Mouse (Mus musculus): ENCODE data around the gene Usp7.

Usp7 gene

GRCm38 (mm10) chr16:8724031-8724430 is 68.1 kb downstream of the Usp7 start:
- no peak for DNase-seq (ENCODE audit: low spot score)

DNA sequence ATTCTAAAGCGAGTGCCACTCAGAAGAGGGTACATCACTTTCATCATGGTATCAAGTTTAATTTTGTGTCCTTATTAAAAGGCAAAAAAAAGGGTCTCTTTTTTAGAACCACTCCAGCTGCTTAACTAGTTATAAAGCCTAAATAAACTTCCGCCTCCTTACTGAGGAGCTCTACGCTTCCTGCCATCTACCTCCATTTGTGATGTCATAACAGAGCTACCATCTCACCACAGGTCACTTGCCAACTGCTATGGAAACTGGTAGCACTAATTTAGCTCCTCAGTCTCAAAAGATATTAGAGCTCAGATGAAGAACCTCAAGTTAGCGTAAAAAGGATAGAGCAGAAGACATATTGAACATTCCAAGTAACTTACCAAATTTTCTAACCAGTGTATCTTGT is 71.7 kb downstream of the Usp7 start:
- DNase-seq (ENCODE audit: low spot score) = no peak

GRCm38 (mm10) chr16:8717744-8718143 is 74.4 kb downstream of the Usp7 start:
- no peak for DNase-seq (ENCODE audit: low spot score)

DNA sequence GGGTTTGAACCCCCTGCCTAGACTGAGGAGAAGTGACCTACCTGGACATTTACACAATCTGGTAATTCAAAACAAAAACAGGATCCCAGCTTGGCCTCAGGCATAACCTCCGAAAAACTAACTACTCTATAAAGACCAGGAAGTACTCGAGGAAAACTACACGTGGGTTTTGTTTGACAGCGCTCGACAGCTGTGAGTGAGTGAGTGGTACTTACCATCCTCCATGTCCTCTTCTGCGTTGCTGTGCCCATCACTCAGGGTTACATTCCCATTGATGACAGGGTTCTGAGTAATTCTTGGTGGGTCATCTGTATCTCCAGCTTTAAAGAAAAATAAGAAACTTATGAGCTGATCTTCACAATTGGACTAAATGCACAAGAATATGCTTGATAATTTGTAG is 75.8 kb downstream of the Usp7 start:
- no peak for DNase-seq (ENCODE audit: low spot score)

DNA sequence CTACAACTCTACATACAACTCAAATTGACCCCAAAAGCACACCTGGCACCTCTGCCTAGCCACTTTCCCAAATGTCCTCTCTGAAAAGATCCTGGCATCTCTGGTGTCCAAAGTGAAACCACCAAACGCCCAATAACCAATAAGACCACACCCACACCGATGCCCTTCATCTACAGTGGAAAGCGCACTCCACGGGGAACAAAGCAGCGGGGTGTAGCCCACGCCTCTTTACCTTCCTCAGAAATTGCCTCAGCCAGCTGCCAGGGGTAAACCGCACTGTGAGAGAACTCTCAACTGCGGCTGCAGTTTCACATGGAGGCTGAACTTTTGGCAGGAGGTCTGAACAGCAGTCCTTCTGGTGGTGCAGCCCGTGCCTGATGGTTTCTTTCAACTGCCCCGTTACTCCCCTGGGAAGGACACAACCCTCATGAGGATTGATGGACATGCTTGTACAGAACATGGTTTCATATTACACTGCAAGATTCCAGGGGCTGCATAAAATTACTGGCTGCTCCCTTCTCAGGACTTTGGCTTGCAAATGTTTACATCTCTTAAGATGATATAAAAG is 76.5 kb downstream of the Usp7 start:
- DNase-seq (ENCODE audit: low spot score) = no peak

DNA sequence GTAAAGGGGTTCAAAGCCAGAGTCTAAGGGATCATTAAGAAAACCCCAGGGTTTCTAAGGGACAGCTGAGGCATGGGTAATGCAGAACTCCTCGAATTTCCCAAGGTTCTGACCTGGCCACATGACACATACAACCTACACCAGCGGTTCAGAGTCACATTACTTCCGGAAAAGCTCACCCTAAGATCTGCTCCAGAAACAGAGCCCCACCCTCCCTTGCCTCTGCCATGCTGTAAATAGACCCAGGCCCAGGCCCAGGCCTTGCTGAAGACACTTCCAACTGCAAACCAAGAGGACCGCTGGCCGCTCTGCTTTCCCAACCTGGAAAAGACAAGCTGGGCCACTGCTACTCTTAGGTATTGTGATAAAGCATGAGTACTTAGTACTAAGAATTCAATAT is 77.3 kb downstream of the Usp7 start:
- DNase-seq (ENCODE audit: low spot score) = no peak

- no peak for DNase-seq (ENCODE audit: low spot score)
These were observed 80.1 kb downstream of the Usp7 start for GRCm38 (mm10) chr16:8711998-8712397.

DNA sequence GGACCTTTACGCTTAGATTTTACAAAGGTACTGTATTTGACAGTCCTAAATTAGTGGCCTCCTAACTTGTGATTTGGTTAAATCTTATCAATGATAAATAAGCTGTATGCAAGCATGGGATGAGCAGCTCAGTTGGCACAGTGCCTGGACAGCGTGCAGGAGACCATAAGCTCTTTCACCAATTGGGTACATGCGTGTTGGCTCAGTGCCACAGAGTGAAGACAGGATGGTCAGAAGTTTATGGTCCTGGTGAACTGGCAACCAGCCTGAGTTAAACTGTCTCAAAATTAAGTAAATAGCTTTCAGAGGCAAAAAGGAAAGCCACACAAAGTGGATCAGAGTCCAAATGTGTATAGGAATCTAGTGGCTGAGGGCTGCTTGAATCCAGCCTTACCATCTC is 91.5 kb downstream of the Usp7 start:
- no peak for DNase-seq (ENCODE audit: low spot score)

GRCm38 (mm10) chr16:8699556-8699955 is 92.6 kb downstream of the Usp7 start:
- no peak for DNase-seq (ENCODE audit: low spot score)

GRCm38 (mm10) chr16:8691206-8691605 is 100.9 kb downstream of the Usp7 start:
- DNase-seq (ENCODE audit: low spot score) = no peak

DNA sequence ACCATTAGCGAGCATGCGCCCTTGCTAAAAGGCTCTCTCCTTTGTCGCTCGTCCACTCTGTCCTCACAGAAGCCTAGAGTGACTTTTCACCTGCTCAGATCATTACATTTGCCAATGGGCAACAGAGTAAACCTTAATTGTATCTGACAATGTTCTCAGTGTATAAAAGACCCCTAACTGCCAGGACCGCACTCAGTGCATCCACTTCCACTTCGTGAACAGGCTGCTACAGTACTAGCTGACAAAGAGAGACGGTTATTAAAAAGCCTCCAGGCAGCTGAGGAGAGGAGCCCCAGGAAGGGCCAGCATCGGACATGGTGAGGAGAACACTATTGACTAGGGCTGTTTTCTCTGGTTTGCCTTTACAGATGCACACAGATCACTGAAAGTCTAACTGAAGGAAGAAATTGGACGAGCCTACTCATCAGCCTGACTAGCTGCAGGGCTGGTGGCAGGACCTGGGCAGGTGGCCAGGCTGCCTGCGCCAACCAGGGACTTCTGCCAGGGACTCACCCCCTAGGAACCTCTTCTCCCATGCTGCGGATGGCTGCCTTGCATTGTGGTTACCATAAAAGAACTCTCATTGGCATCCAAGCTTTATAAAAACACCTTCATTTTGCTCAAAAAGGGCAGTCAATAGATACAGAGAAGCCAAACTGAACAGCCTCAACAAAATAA is 102.0 kb downstream of the Usp7 start:
- no peak for DNase-seq (ENCODE audit: low spot score)

GRCm38 (mm10) chr16:8687559-8688112 is 104.5 kb downstream of the Usp7 start:
- no peak for DNase-seq (ENCODE audit: low spot score)

GRCm38 (mm10) chr16:8686871-8687535 is 105.1 kb downstream of the Usp7 start:
- no peak for DNase-seq (ENCODE audit: low spot score)

DNA sequence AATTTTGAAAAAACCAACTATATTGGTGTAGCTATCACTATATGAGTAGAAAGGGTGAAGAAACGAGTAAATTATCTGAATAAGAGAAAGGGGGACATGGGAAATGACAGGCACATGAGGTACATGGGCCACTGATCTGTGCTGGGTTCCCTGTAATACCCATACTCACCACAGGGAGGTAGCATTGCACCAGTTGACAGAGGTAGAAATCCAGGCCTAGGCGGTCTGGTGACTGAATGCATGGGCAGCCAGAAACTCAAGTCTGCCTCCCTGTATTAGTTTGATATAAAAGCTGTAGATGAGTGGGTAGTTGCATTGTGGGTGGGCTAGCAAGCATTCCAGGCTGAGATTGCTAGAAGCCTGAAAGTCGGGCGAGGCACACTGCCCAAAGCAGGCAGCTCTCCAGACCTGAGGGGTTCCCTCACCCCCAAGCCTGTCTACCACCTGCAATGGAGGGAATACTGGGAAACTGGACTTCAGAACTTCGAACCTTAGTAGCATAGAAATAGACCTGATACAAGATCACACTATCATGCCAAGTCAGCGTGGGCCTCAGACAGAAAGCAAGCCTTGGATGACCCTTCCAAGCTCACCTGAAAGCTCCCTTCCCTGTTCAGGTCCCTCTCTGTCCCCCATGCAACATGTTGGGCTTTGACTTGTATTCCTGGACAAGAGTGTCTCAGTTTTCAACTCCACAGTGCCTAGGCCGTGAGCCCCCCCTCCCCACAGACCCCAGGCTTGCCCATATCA is 105.8 kb downstream of the Usp7 start:
- DNase-seq (ENCODE audit: low spot score) = peak; percentile 70

- DNase-seq (ENCODE audit: low spot score) = no peak
These were observed 107.0 kb downstream of the Usp7 start for GRCm38 (mm10) chr16:8685087-8685486.

DNA sequence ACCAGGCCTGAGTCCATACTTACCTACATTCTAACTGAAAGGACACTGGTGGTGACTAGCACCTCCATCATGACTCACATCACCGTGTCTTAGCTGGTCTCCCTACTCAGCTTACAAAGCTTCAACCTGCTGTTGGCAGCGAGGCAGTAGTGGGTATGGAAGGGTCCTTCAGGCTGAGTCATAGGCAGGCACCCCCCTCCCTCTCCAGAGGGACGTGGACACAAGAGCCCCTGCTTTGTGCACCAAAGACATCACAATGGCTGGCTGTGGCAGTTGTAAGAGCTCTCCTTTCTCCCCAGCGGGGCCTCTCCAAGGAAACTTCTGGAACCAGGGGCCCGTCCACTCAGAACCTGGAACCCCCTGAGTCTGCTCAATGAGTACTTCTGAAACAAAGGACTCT is 111.6 kb downstream of the Usp7 start, which contains the start of gene Gm5767:
TSS of gene Gm5767 (plus strand) at position 301 of the 400 bp plus-strand sequence.
- DNase-seq (ENCODE audit: low spot score) = no peak

- DNase-seq (ENCODE audit: low spot score) = no peak
These were observed 112.3 kb downstream of the Usp7 start for GRCm38 (mm10) chr16:8679780-8680179.

GRCm38 (mm10) chr16:8678676-8679075 is 113.4 kb downstream of the Usp7 start:
- DNase-seq (ENCODE audit: low spot score) = no peak

DNA sequence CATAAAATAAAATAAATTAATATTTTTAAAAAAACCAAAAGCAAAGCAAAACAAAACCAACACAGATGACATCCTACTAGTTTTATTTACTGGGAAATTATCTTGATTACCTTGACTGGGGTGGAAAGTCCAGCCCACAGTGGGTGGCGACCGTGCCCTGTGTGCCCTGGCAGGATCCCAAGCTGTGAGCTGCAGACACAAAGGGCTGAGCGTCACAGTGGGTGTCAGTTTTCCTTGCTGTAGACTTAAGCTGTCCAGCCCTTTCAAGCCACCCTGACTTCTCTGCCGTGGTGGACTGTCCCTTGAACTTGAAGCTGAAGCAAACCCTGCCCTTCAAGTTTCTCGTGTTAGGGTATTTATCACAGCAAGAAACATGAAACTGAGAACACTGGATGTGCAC is 114.1 kb downstream of the Usp7 start:
- no peak for DNase-seq (ENCODE audit: low spot score)

DNA sequence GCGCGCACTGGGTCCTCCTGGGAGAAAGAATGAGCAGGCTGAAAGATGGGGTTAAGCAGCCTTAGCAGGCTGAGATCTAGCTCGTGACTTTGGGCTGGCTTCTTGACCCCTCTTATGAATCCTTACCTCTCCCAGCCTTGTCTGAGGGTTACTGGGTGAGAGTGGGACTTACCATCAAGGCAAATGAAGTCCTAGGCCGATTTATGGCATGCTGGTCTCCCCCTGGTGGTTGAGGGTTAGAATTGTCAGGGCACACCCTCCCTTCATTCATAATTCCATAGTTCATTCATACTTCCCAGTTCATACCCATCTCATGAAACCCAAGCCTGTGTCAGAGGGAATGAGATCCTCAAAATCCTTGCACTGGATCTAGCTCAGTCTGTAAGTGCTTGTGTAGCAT is 115.3 kb downstream of the Usp7 start:
- DNase-seq (ENCODE audit: low spot score) = peak; percentile 66

- DNase-seq (ENCODE audit: low spot score) = no peak
These were observed 115.9 kb downstream of the Usp7 start for GRCm38 (mm10) chr16:8676228-8676627.

DNA sequence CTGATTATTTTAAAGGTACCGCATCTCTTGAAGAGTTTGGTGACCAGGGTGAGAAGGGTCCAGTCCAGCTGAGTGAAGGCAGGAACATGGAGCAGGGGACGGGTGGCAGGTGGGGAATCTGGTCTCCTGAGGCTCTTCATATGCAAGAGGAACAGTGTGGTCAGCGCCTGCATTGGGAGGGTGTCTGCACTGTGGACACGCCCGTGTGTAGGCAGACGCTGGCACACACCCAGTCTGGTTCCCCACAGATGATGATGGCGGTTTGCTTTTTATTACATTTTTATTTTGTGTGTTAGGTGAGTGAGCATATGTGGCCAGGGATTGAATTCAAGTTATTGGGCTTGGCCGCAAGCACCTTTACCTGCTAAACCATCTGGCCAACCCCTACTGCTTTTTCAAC is 116.5 kb downstream of the Usp7 start:
- no peak for DNase-seq (ENCODE audit: low spot score)

GRCm38 (mm10) chr16:8674165-8674564 is 117.9 kb downstream of the Usp7 start:
- DNase-seq (ENCODE audit: low spot score) = no peak

Measured in urinary bladder, postnatal 25 days (tissue).